Mouse (Mus musculus): ENCODE measurements around the gene Smarcb1. TPM values are rescaled to one million over a fixed set of nuclear protein-coding genes. Genes with fewer than 3 reads are reported as not detected.

Smarcb1 gene
- polyA plus RNA-seq, 1 experiment from 2014 or later = 103 TPM

- no peak overlapping the region for H3K9ac ChIP-seq (ENCODE audit: low read length)
- no peaks in the 10 kb centered on the region for H3K9me3 ChIP-seq (ENCODE audit: control insufficient read depth, low read length)
- H3K27me3 ChIP-seq (ENCODE audit: control insufficient read depth, insufficient read depth, low read length) = no peaks in the 10 kb centered on the region
- no peak overlapping the region for H3K4me3 ChIP-seq (ENCODE audit: control insufficient read depth in 1 of 2, insufficient read depth in 1 of 2, low read depth in 1 of 2, low read length in 2 of 2)
- peaks cover 4 to 33% of the 10 kb centered on the region in 2 experiments for H3K4me1 ChIP-seq (ENCODE audit: control insufficient read depth in 2 of 2, insufficient read depth in 2 of 2, low read length in 2 of 2)
- peaks cover 68% of the 10 kb centered on the region for H3K36me3 ChIP-seq (ENCODE audit: control insufficient read depth, insufficient read depth, low read length)
- no peak overlapping the region for H3K4me2 ChIP-seq (ENCODE audit: low read length)
- no peak overlapping the region for H3K27ac ChIP-seq (replicated peaks in 1 of 2; ENCODE audit: control insufficient read depth in 1 of 2, insufficient read depth in 1 of 2, low read depth in 2 of 2, low read length in 2 of 2)
- ATAC-seq (ENCODE audit: insufficient number of reproducible peaks, insufficient read depth, low FRiP score, low read depth) = no peak
- WGBS = 42% methylated on average over 7 of the region's 7 CpGs
Observed at GRCm38 (mm10) chr10:75915557-75915956, 5.9 kb downstream of the Smarcb1 start.

- H3K9me3 ChIP-seq (ENCODE audit: control insufficient read depth, low read length) = no peaks in the 10 kb centered on the region
- 0 out of 2 replicates have a peak overlapping the region, but pooled peaks have one; percentile 26 for H3K9ac ChIP-seq (ENCODE audit: low read length)
- H3K27me3 ChIP-seq (ENCODE audit: control insufficient read depth, insufficient read depth, low read length) = no peaks in the 10 kb centered on the region
Observed at GRCm38 (mm10) chr10:75913013-75913589, 8.3 kb downstream of the Smarcb1 start.

GRCm38 (mm10) chr10:75910698-75911097, 10.7 kb downstream of the Smarcb1 start:
- H3K9me3 ChIP-seq (ENCODE audit: control insufficient read depth, low read length) = no peaks in the 10 kb centered on the region
- H3K9ac ChIP-seq (ENCODE audit: low read length) = no peak overlapping the region
- H3K27ac ChIP-seq (replicated peaks in 1 of 2; ENCODE audit: control insufficient read depth in 1 of 2, insufficient read depth in 1 of 2, low read depth in 2 of 2, low read length in 2 of 2) = no peak overlapping the region
- H3K4me2 ChIP-seq (ENCODE audit: low read length) = no peak overlapping the region
- WGBS = 75% methylated on average over 2 of the region's 2 CpGs
- no peaks in the 10 kb centered on the region for H3K27me3 ChIP-seq (ENCODE audit: control insufficient read depth, insufficient read depth, low read length)
- no peak overlapping the region for H3K4me3 ChIP-seq (ENCODE audit: control insufficient read depth in 1 of 2, insufficient read depth in 1 of 2, low read depth in 1 of 2, low read length in 2 of 2)
- H3K36me3 ChIP-seq (ENCODE audit: control insufficient read depth, insufficient read depth, low read length) = peaks cover 85% of the 10 kb centered on the region
- no peak for ATAC-seq (ENCODE audit: insufficient number of reproducible peaks, insufficient read depth, low FRiP score, low read depth)
- H3K4me1 ChIP-seq (ENCODE audit: control insufficient read depth in 2 of 2, insufficient read depth in 2 of 2, low read length in 2 of 2) = peaks cover 3 to 10% of the 10 kb centered on the region in 2 experiments; a peak in 2 of 4 replicates

More at GRCm38 (mm10) chr10:75913013-75913589, 8.3 kb downstream of the Smarcb1 start:
- H3K4me2 ChIP-seq (ENCODE audit: low read length) = no peak overlapping the region
- H3K36me3 ChIP-seq (ENCODE audit: control insufficient read depth, insufficient read depth, low read length) = peaks cover 74% of the 10 kb centered on the region
- H3K4me3 ChIP-seq (ENCODE audit: control insufficient read depth in 1 of 2, insufficient read depth in 1 of 2, low read depth in 1 of 2, low read length in 2 of 2) = no peak overlapping the region
- H3K27ac ChIP-seq (replicated peaks in 1 of 2; ENCODE audit: control insufficient read depth in 1 of 2, insufficient read depth in 1 of 2, low read depth in 2 of 2, low read length in 2 of 2) = no peak overlapping the region
- peaks cover 3 to 12% of the 10 kb centered on the region in 2 experiments; a peak in 2 of 4 replicates for H3K4me1 ChIP-seq (ENCODE audit: control insufficient read depth in 2 of 2, insufficient read depth in 2 of 2, low read length in 2 of 2)
- WGBS = 39% methylated on average over 6 of the region's 6 CpGs
- no peak for ATAC-seq (ENCODE audit: insufficient number of reproducible peaks, insufficient read depth, low FRiP score, low read depth)

GRCm38 (mm10) chr10:75906882-75907281, 14.5 kb downstream of the Smarcb1 start:
- H3K27ac ChIP-seq (replicated peaks in 1 of 2; ENCODE audit: control insufficient read depth in 1 of 2, insufficient read depth in 1 of 2, low read depth in 2 of 2, low read length in 2 of 2) = no peak overlapping the region
- 94% methylated on average over 4 of the region's 4 CpGs for WGBS

GRCm38 (mm10) chr10:75904391-75904790, 17.0 kb downstream of the Smarcb1 start:
- Histone ChIP-seq H3K27ac (replicated peaks in 1 of 2; ENCODE audit: control insufficient read depth in 1 of 2, insufficient read depth in 1 of 2, low read depth in 2 of 2, low read length in 2 of 2) (no peak overlapping the region), H3K9ac (ENCODE audit: low read length) (no peak overlapping the region), H3K9me3 (ENCODE audit: control insufficient read depth, low read length) (no peaks in the 10 kb centered on the region), H3K27me3 (ENCODE audit: control insufficient read depth, insufficient read depth, low read length) (no peaks in the 10 kb centered on the region), H3K4me3 (ENCODE audit: control insufficient read depth in 1 of 2, insufficient read depth in 1 of 2, low read depth in 1 of 2, low read length in 2 of 2) (no peak overlapping the region), H3K4me1 (ENCODE audit: control insufficient read depth in 2 of 2, insufficient read depth in 2 of 2, low read length in 2 of 2) (peaks cover 0 to 4% of the 10 kb centered on the region in 2 experiments; a peak in 3 of 4 replicates), H3K4me2 (ENCODE audit: low read length) (no peak overlapping the region), H3K36me3 (ENCODE audit: control insufficient read depth, insufficient read depth, low read length) (peaks cover 90% of the 10 kb centered on the region)
- ATAC-seq (ENCODE audit: insufficient number of reproducible peaks, insufficient read depth, low FRiP score, low read depth) = no peak
- 82% methylated on average over 5 of the region's 5 CpGs for WGBS

More at GRCm38 (mm10) chr10:75906882-75907281, 14.5 kb downstream of the Smarcb1 start:
- H3K36me3 ChIP-seq (ENCODE audit: control insufficient read depth, insufficient read depth, low read length) = peaks cover 95% of the 10 kb centered on the region
- no peak overlapping the region for H3K4me3 ChIP-seq (ENCODE audit: control insufficient read depth in 1 of 2, insufficient read depth in 1 of 2, low read depth in 1 of 2, low read length in 2 of 2)
- no peaks in the 10 kb centered on the region for H3K27me3 ChIP-seq (ENCODE audit: control insufficient read depth, insufficient read depth, low read length)
- no peak overlapping the region for H3K9ac ChIP-seq (ENCODE audit: low read length)
- ATAC-seq (ENCODE audit: insufficient number of reproducible peaks, insufficient read depth, low FRiP score, low read depth) = no peak
- no peaks in the 10 kb centered on the region for H3K9me3 ChIP-seq (ENCODE audit: control insufficient read depth, low read length)
- H3K4me2 ChIP-seq (ENCODE audit: low read length) = no peak overlapping the region
- no peaks in the 10 kb centered on the region for H3K4me1 ChIP-seq (ENCODE audit: control insufficient read depth in 2 of 2, insufficient read depth in 2 of 2, low read length in 2 of 2)

GRCm38 (mm10) chr10:75898846-75899245, 22.6 kb downstream of the Smarcb1 start:
- Histone ChIP-seq H3K4me2 (ENCODE audit: low read length) (0 out of 2 replicates have a peak overlapping the region, but pooled peaks have one; percentile 1), H3K9me3 (ENCODE audit: control insufficient read depth, low read length) (no peaks in the 10 kb centered on the region), H3K36me3 (ENCODE audit: control insufficient read depth, insufficient read depth, low read length) (peaks cover 84% of the 10 kb centered on the region), H3K4me3 (ENCODE audit: control insufficient read depth in 1 of 2, insufficient read depth in 1 of 2, low read depth in 1 of 2, low read length in 2 of 2) (no peak overlapping the region), H3K9ac (ENCODE audit: low read length) (peak overlapping the region; percentile 47; the same call in 1 of the 2 replicates), H3K27ac (replicated peaks in 1 of 2; ENCODE audit: control insufficient read depth in 1 of 2, insufficient read depth in 1 of 2, low read depth in 2 of 2, low read length in 2 of 2) (peak overlapping the region; percentile 65 to 69), H3K27me3 (ENCODE audit: control insufficient read depth, insufficient read depth, low read length) (no peaks in the 10 kb centered on the region), H3K4me1 (ENCODE audit: control insufficient read depth in 2 of 2, insufficient read depth in 2 of 2, low read length in 2 of 2) (peaks cover 10 to 24% of the 10 kb centered on the region in 2 experiments)
- 26% methylated on average over 3 of the region's 3 CpGs for WGBS
- ATAC-seq (ENCODE audit: insufficient number of reproducible peaks, insufficient read depth, low FRiP score, low read depth) = peak; percentile 49

GRCm38 (mm10) chr10:75898039-75898564, 23.3 kb downstream of the Smarcb1 start:
- no peak for ATAC-seq (ENCODE audit: insufficient number of reproducible peaks, insufficient read depth, low FRiP score, low read depth)
- H3K4me1 ChIP-seq (ENCODE audit: control insufficient read depth in 2 of 2, insufficient read depth in 2 of 2, low read length in 2 of 2) = peaks cover 12 to 28% of the 10 kb centered on the region in 2 experiments
- peak overlapping the region; percentile 47; the same call in 1 of the 2 replicates for H3K9ac ChIP-seq (ENCODE audit: low read length)
- WGBS = 72% methylated on average over 6 of the region's 6 CpGs
- H3K27ac ChIP-seq (replicated peaks in 1 of 2; ENCODE audit: control insufficient read depth in 1 of 2, insufficient read depth in 1 of 2, low read depth in 2 of 2, low read length in 2 of 2) = peak overlapping the region; percentile 65 to 69
- peaks cover 79% of the 10 kb centered on the region for H3K36me3 ChIP-seq (ENCODE audit: control insufficient read depth, insufficient read depth, low read length)
- H3K9me3 ChIP-seq (ENCODE audit: control insufficient read depth, low read length) = no peaks in the 10 kb centered on the region
- no peak overlapping the region for H3K4me2 ChIP-seq (ENCODE audit: low read length)
- H3K4me3 ChIP-seq (ENCODE audit: control insufficient read depth in 1 of 2, insufficient read depth in 1 of 2, low read depth in 1 of 2, low read length in 2 of 2) = no peak overlapping the region
- H3K27me3 ChIP-seq (ENCODE audit: control insufficient read depth, insufficient read depth, low read length) = no peaks in the 10 kb centered on the region
